Mouse (Mus musculus) layer of hippocampus, adult 2 months (tissue): ENCODE data around the gene Cant1. TPM values are rescaled to one million over a fixed set of nuclear protein-coding genes. Genes with fewer than 3 reads are reported as not detected.

ENCODE experiments used
- DNase-seq, 2 experiments: peaks; one replicate each; pipeline ENCODE4 v3.0.0; 2022; ENCODE audit warnings: low spot score in 2 of 2
- H3K27ac ChIP-seq: fragments of 200-600 bp; 2 replicates; pipeline ENCODE4 v1.8.1; 2022
- H3K4me3 ChIP-seq: fragments of 200-600 bp; 2 replicates; pipeline ENCODE4 v1.8.1; 2022; ENCODE audit warnings: mild to moderate bottlenecking
- CTCF ChIP-seq: fragments of 200-600 bp; conservative IDR thresholded peaks from 2 replicates; pipeline ENCODE4 v1.8.1; 2022; ENCODE audit warnings: antibody characterized with exemption, mild to moderate bottlenecking, moderate library complexity
- total RNA-seq, 2 experiments: library from RNA; stranded (reverse); gene quantifications; 2 replicates each; pipeline ENCODE4 v1.2.3; 2021

The Cant1 gene
- total RNA-seq, 2 experiments from 2014 or later: 38.0 to 40.5 TPM

DNA sequence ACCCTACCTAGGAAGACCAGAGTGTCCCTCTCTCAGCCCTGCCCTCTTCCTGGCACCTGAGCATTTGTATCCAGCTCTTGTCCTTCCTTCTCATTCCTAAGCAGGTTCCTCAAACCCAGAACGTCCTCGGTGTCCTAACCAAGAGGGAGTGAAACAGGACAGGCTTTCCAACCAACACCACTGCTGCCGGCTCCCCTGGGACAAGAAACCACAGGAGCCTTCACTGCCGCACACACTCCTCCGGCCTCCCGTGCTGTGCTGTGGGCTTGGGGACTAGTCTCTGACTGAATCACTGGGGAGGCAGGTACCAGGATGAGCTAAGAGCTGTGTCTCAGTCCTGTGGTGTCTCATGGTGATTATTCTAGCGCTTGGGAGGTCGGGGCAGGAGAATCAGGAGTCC, 49.2 kb downstream of the Cant1 start:
- no peak for TF ChIP-seq CTCF
- H3K4me3 ChIP-seq: no peak overlapping the region
- no peak overlapping the region for H3K27ac ChIP-seq
- no peak for DNase-seq

DNA sequence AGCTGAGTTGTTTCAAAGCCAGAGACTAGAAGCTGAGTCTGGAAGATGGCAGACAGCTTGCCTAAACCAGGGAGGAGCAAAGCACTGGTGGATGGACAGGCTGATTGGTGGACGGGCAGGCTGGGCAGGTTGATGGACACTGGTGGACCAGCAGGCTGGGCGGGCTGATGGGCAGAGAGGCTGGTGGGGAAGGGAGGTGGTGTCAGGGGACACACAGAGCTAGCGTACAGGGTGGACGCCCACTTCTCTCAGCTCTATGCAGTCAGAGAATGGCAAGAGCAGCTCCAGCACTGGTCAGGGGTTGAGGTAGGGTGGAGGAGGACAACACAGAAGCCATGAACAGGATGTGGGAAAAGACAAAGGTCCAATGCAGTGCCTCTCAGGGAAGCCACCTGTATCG, 49.6 kb downstream of the Cant1 start:
- H3K4me3 ChIP-seq: no peak overlapping the region
- no peak overlapping the region for H3K27ac ChIP-seq
- no peak for TF ChIP-seq CTCF
- DNase-seq: no peak

DNA sequence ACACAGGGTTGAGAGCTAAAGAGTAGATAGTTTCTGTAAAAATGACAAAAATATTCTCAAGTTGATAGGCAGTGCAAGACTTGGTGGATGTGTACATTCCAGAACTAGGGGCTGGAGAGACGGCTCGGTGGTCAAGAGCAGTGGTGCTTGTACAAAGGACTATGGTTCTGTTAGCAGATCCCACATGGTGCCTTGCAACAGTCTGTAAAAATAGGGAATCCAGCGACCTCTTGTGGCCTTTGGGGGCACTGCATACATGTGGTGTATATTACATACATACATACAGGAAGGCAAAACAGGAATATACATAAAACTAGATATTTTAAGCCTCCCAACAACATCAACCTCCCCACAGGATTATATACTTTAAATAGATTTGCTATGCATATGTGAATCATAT, 50.6 kb downstream of the Cant1 start:
- H3K4me3 ChIP-seq: no peak overlapping the region
- peak; percentile 65 for TF ChIP-seq CTCF
- DNase-seq: no peak
- no peak overlapping the region for H3K27ac ChIP-seq

DNA sequence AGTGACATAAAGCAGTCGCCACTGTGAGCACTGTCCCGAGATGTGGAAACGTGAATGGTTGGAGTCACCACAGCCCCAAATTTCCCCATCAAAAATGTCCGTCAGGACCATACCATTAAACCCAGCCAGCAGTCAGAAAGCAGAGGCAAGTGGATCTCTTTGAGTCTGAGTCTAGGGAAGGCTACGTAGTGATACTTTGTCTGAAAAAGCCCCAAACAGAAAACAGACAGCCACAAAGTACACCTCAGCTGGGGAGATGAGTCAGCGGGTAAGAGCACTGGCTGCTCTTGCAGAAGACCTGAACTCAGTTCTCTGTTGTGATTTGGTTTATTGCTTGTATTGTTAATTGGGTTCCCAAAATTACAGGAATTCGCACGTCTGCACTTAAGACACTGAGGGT, 52.3 kb downstream of the Cant1 start:
- no peak for TF ChIP-seq CTCF
- DNase-seq: no peak
- Histone ChIP-seq H3K27ac (no peak overlapping the region), H3K4me3 (no peak overlapping the region)

DNA sequence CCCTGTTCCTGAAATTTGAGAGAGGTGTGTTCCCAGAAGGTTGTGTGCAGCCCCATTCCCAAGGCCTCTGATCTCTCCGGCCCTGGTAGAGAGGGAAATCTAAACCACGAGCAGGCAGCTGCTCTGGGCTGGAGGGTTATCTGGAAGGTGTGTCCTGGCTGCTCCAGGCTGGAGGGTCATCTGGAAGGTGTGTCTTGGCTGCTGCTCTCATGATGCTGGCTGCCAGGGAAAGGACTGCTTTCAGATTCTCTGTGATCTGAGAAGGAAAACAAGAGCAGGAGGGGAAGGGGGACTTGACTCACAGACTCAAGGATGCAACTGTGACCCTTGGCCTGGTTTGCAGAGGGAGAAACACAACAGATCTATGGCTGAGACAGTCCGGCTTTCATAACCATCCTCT, 52.8 kb downstream of the Cant1 start:
- TF ChIP-seq CTCF: no peak
- H3K27ac ChIP-seq: no peak overlapping the region
- no peak for DNase-seq
- no peak overlapping the region for H3K4me3 ChIP-seq

DNA sequence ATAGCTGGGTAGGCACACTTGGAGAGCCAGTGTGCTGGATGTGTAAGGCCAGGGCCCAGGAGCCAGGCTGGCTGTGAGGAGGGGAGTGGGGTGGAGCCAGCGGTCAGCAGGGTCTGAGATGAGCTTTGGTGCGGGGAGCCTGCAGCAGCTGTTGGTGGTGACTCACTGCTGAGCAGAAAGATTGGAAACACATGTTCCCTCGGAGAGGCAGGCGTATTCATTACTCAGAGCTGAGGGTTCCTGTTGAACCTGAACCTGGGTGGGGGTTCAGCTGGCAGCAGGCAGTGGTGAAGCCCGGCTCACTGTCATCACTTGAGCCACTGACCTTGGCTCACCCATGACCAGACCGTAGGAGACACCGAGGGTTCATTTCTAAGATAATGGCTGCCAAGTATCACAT, 53.7 kb downstream of the Cant1 start:
- H3K4me3 ChIP-seq: no peak overlapping the region
- DNase-seq: peak in 1 of 2 experiments; percentile 32
- H3K27ac ChIP-seq: no peak overlapping the region
- TF ChIP-seq CTCF: no peak

DNA sequence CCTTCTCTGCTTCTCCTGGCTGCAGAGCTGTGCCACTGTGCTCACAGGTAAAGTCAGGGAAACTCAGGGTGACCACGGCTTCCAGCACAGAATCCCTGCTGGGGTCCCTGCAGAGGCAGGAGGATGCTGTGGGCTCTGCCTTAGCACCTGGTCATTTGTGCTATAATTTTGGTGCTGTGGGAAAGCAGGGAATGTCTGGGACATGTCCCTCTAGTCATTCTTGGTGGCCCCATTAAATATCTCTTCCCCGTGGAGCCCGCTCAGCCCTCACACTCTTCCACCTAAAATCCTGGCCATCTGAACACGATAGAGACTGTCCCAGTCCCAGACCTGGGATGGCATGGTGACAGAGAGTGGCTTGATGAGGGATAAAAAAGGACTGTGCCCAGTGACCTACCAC, 54.9 kb downstream of the Cant1 start:
- peak in 1 of 2 experiments; percentile 6 for DNase-seq
- no peak overlapping the region for H3K27ac ChIP-seq
- TF ChIP-seq CTCF: no peak
- no peak overlapping the region for H3K4me3 ChIP-seq

DNA sequence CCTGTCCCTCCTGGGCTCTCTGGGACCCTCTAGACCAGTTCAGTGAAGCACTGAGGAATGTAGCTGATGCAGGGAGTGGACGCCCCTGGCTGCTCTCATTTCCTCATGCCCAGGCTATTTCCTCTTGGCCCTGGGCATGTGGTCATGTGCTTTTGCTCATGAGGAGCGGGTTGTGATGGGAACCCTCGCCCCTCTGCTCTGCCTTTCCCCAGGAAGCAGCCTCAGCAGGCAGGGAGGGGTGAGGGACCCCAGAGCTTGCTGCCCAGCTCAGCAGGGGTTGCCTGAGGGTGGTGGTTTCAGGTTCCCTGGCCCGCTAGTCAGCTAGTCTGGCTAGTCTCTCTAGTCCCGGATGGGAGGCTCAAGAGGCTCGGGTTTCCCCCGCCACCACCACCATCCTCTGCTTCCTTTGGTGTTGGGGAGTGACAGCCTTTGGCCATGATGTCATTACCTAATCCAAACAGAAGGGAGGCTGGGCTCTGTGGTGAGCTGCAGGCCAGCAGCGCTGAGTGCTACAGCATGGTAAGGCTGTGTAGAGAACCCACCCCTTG, 55.8 kb downstream of the Cant1 start:
- Histone ChIP-seq H3K4me3 (no peak overlapping the region), H3K27ac (peak overlapping the region; percentile 80)
- DNase-seq: peak in 1 of 2 experiments; percentile 29
- TF ChIP-seq CTCF: no peak

DNA sequence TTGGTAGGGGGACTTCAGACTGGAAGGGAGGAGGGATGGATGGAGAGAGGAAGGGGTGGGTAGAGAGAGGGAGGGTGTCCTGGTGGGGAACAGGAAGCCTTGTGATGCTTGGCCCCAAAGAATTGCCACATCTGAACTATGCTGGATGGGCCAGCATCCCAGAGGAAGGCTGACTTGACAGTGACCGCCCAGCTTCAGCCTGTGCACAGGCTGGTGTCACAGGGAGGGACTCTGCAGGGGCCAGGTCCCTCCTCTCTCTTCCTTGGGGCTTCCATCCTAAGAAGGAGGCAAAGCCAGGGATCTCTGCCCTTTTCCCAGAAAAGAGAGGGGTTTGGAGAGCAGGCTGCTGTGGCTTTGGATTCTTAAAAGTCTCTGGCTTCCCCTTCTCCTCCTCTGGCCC, 56.4 kb downstream of the Cant1 start:
- TF ChIP-seq CTCF: no peak
- no peak overlapping the region for H3K4me3 ChIP-seq
- peak overlapping the region; percentile 80; the same call in 1 of the 2 replicates for H3K27ac ChIP-seq
- DNase-seq: no peak

DNA sequence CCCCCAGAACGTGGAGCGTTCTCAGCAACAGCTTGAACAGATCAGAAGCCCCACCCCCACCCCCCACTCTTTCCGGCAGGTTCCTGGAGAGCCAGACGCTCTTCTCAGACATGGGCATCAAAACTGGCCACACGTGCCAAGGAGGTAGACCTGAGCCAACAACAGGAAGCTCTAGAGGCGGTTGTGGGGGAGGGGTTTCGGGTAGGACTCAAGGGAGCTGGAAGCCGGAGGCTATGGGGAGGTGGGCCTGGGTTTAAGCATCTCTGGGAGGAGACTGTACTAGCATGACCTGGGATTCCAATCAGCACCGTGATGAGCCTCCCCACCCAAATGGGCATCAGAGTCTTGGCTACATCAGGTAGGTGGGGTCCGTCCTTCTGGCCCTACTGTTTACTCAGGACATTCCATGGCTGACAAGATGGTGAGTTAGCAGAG, 58.0 kb downstream of the Cant1 start:
- Histone ChIP-seq H3K27ac (no peak overlapping the region), H3K4me3 (no peak overlapping the region)
- no peak for DNase-seq
- no peak for TF ChIP-seq CTCF

DNA sequence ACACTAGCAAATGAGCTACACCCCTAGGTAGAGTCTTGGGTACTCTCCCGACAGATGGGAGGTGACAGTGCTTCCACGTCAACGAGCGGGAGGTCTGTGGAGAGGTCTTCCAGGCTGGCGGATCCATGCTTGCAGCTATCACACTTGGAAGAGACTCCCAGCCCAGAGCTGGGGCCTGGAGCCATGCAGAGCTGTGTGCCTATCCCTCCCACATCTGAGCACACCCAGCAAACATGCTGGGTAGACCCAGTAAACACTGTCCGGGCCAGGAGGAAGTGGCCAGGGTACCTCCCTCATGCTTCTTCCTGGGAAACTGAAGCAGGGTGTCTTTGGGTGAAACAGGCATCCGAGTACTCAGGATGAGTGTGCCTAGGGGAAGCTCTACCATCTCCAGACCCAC, 58.4 kb downstream of the Cant1 start:
- no peak overlapping the region for H3K27ac ChIP-seq
- DNase-seq: no peak
- TF ChIP-seq CTCF: no peak
- no peak overlapping the region for H3K4me3 ChIP-seq

Other genes starting within 250 kb of the Cant1 start
- gene Cyth1, start 170.5 kb downstream of the Cant1 start, total RNA-seq: 100 to 1,000 TPM; 101 to 108 TPM
- 10 to 100 TPM; 26.5 to 28.5 TPM for gene Usp36, start 128.8 kb downstream of the Cant1 start, total RNA-seq
- gene Cep295nl, start 76.6 kb downstream of the Cant1 start, total RNA-seq: 1 to 10 TPM; 1.1 to 1.6 TPM
- 100 to 1,000 TPM; 168 to 196 TPM for gene Timp2, start 63.3 kb downstream of the Cant1 start, total RNA-seq
- 10 to 100 TPM; 17.8 to 18.3 TPM for gene Lgals3bp, start 17.0 kb downstream of the Cant1 start, total RNA-seq
- gene C1qtnf1, start 9.1 kb upstream of the Cant1 start, total RNA-seq: 1 to 10 TPM; 3.0 to 3.9 TPM
- gene Engase, start 57.7 kb upstream of the Cant1 start, total RNA-seq: 10 to 100 TPM; 14.8 TPM